Comparison of ENCODE assay signal across 7 mouse cellular contexts in the genomic region with DNA sequence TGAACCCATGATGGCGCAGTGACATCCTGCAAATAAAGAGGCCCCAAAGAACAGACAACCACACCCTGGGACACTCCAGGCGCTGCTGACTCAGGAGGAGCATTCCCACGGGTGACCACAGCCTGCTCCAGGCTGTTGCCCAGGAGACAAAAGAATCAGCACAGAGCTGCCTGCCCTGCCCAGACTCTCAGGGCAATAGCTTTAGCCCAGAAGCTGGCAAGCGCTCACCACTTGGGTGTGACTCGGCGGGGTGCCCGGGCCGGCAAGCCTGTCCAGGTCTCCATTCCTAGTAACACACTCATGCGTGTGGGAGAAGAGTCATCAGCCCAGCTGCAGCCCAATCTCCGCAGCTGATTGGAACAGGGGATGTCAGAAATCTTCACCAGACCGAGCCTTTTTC.
A peak's percentile ranks its signal among the peaks of the same experiment; 100 is the strongest.
DNase-seq lines count a peak whose midpoint lies in the region; ATAC-seq and TF ChIP-seq lines count a peak whose summit lies in the region.

No protein-coding gene starts in this region.

- peak; percentile 96 for ATAC-seq in Patski

- no peak overlapping the region for H3K4me3 ChIP-seq in midbrain, embryonic 10.5 days
- H3K4me3 ChIP-seq in small intestine, adult 2 months (ENCODE audit: low read depth, low read length): no peak overlapping the region

- TF ChIP-seq POLR2A in brain, embryonic 14.5 days (IDR thresholded peaks at IDR 0.05; ENCODE audit: borderline replicate concordance, extremely low read depth, insufficient read depth, insufficient read length, poor library complexity, severe bottlenecking): no peak
- no peak for TF ChIP-seq POLR2A in small intestine, adult 2 months (IDR thresholded peaks at IDR 0.05; ENCODE audit: low read depth, low read length)

- 0 out of 2 replicates have a peak overlapping the region, but pooled peaks have one; percentile 9 for H3K27ac ChIP-seq in midbrain, embryonic 10.5 days (replicated peaks)
- H3K27ac ChIP-seq in small intestine, adult 2 months (ENCODE audit: insufficient read depth, low read depth, low read length): no peak overlapping the region

- POLR2A ChIA-PET in Patski (lab: Charles Lee): no interaction called here

- peak; percentile 89 for DNase-seq in Patski (ENCODE audit: low read depth, low spot score)
- peak; percentile 63 for DNase-seq in brain, embryonic 14.5 days (ENCODE audit: low read depth)
- peak; percentile 82 for DNase-seq in heart, adult 8-10 months (ENCODE audit: low spot score)
- peak; percentile 60 for DNase-seq in large intestine, adult 2 months (ENCODE audit: low read depth, low spot score)
- no peak for DNase-seq in midbrain, embryonic 10.5 days (ENCODE audit: low spot score)
- DNase-seq in c-Kit-positive CD71-positive TER-119-positive erythroid progenitor cells, embryonic 14.5 days (ENCODE audit: low spot score): no peak

- H3K36me3 ChIP-seq in midbrain, embryonic 10.5 days: no peaks in the 10 kb centered on the region
- no peaks in the 10 kb centered on the region for H3K36me3 ChIP-seq in small intestine, adult 2 months (ENCODE audit: control insufficient read depth, insufficient read depth, low read length)

- peaks cover 9% of the 10 kb centered on the region for H3K4me1 ChIP-seq in midbrain, embryonic 10.5 days
- peaks cover 13% of the 10 kb centered on the region for H3K4me1 ChIP-seq in small intestine, adult 2 months (ENCODE audit: control insufficient read depth, insufficient read depth, insufficient read length, low read length)

- WGBS in large intestine, adult 2 months: 21% methylated on average over 11 of the region's 11 CpGs
- 71% methylated on average over 11 of the region's 11 CpGs for WGBS in midbrain, embryonic 10.5 days
- 17% methylated on average over 11 of the region's 11 CpGs for WGBS in small intestine, adult 2 months

- CTCF ChIA-PET in Patski (lab: Charles Lee): interaction anchor here (1.3 kb wide), 1 partner anchor 12 kb away, joined by 3 read pairs; no protein-coding TSS in a partner anchor

- peaks cover 7% of the 10 kb centered on the region; the same call in 1 of the 2 replicates for H3K9me3 ChIP-seq in midbrain, embryonic 10.5 days (replicated peaks)

- H3K27me3 ChIP-seq in Patski: no peaks in the 10 kb centered on the region
- peaks cover 36% of the 10 kb centered on the region for H3K27me3 ChIP-seq in midbrain, embryonic 10.5 days (ENCODE audit: low read depth, poor library complexity, severe bottlenecking)
- H3K27me3 ChIP-seq in small intestine, adult 2 months (ENCODE audit: control insufficient read depth, insufficient read depth, low read length): no peaks in the 10 kb centered on the region

- in situ Hi-C loops in Patski (cut with MboI; ENCODE audit: low pct_unique_long_range_greater_than_20kb): no loop called here

- TF ChIP-seq CTCF in Patski (IDR thresholded peaks at IDR 0.05): no peak
- TF ChIP-seq CTCF in brain, embryonic 14.5 days (IDR thresholded peaks at IDR 0.05; ENCODE audit: borderline replicate concordance, extremely low read depth, insufficient read depth, insufficient read length): no peak
- peak; percentile 22; the same call in 1 of the 2 replicates for TF ChIP-seq CTCF in small intestine, adult 2 months (IDR thresholded peaks at IDR 0.05; ENCODE audit: extremely low read depth, insufficient read length, insufficient replicate concordance, low read depth, low read length)

Comparison
In these comparisons a context has a peak if more than half of its experiments do, and no peak if none do; other contexts are left out.
1. DNase-seq: peak in Patski (single experiment), brain, embryonic 14.5 days (single experiment), heart, adult 8-10 months (single experiment) and large intestine, adult 2 months (single experiment); none in midbrain, embryonic 10.5 days (single experiment) and c-Kit-positive CD71-positive TER-119-positive erythroid progenitor cells, embryonic 14.5 days (single experiment).